Mouse (Mus musculus) kidney, postnatal 10 days (tissue): Measurements from ENCODE around the gene Armh3.
A peak's percentile ranks its signal among the peaks of the same experiment; 100 is the strongest.

Experiments
- DNase-seq: peaks from one replicate; pipeline ENCODE4 v3.0.0; 2021; ENCODE audit warnings: mixed read lengths

Armh3 gene

GRCm38 (mm10) chr19:45997785-45998693, at the start of gene Armh3:
Armh3 (minus strand) TSS chr19:45998488.
- peak; percentile 96 for DNase-seq

GRCm38 (mm10) chr19:46047426-46047825, 49.1 kb upstream of the Armh3 start:
- no peak for DNase-seq

GRCm38 (mm10) chr19:46046621-46047025, 48.3 kb upstream of the Armh3 start:
- peak; percentile 50 for DNase-seq

GRCm38 (mm10) chr19:46045696-46046311, 47.5 kb upstream of the Armh3 start:
- peak; percentile 81 for DNase-seq

- DNase-seq, result peak; percentile 91
Observed at GRCm38 (mm10) chr19:46044993-46045695, 46.9 kb upstream of the Armh3 start, which contains the start of gene Ldb1. Ldb1 (minus strand) TSS chr19:46045214.

GRCm38 (mm10) chr19:46044271-46044992, 46.1 kb upstream of the Armh3 start, which contains the start of gene Pprc1:
Pprc1 (plus strand) TSS chr19:46044886.
- peak; percentile 76 for DNase-seq

GRCm38 (mm10) chr19:46043380-46043779, 45.1 kb upstream of the Armh3 start:
- DNase-seq, result peak; percentile 30

GRCm38 (mm10) chr19:46042476-46043011, 44.3 kb upstream of the Armh3 start:
- DNase-seq, result peak; percentile 54

- DNase-seq, result peak; percentile 96
Observed at GRCm38 (mm10) chr19:46041933-46042475, 43.7 kb upstream of the Armh3 start.

GRCm38 (mm10) chr19:46041299-46041932, 43.1 kb upstream of the Armh3 start:
- DNase-seq, result peak; percentile 35

- no peak for DNase-seq
Observed at GRCm38 (mm10) chr19:46040149-46040902, 42.0 kb upstream of the Armh3 start.

- peak; percentile 96 for DNase-seq
Observed at GRCm38 (mm10) chr19:46039478-46039877, 41.2 kb upstream of the Armh3 start.

GRCm38 (mm10) chr19:46038851-46039260, 40.6 kb upstream of the Armh3 start:
- peak; percentile 52 for DNase-seq

GRCm38 (mm10) chr19:46037925-46038850, 39.9 kb upstream of the Armh3 start:
- peak; percentile 37 for DNase-seq

GRCm38 (mm10) chr19:46037243-46037924, 39.1 kb upstream of the Armh3 start:
- peak; percentile 44 for DNase-seq

GRCm38 (mm10) chr19:46036477-46037242, 38.4 kb upstream of the Armh3 start:
- DNase-seq, result peak; percentile 39

- no peak for DNase-seq
Observed at GRCm38 (mm10) chr19:46035971-46036370, 37.7 kb upstream of the Armh3 start.

- no peak for DNase-seq
Observed at GRCm38 (mm10) chr19:46033911-46034310, 35.6 kb upstream of the Armh3 start.
